Mouse (Mus musculus) midbrain, embryonic 12.5 days (tissue): Measurements from ENCODE around the gene Wdr83os. TPM values are rescaled to one million over a fixed set of nuclear protein-coding genes. Genes with fewer than 3 reads are reported as not detected.
"Not testable (repeated sequence)": the region's sequence is repeated elsewhere in the genome, so short reads cannot be mapped to it uniquely, and the experiment has no call there.

Experiments used
- ATAC-seq: fragments of 200-750 bp; cut with Nextera tagmentation; 2 replicates; pipeline ENCODE4 v1.8.0; 2017; ENCODE audit warnings: low read depth, moderate TSS enrichment, moderate library complexity; ENCODE audit not compliant: low FRiP score
- H3K27ac ChIP-seq: fragments of 300-500 bp; sonication (generic); replicated peaks from 2 replicates; pipeline ENCODE4 v1.5.1; 2016; ENCODE audit warnings: mild to moderate bottlenecking
- H3K27me3 ChIP-seq: fragments of 300-500 bp; sonication (generic); 2 replicates; pipeline ENCODE4 v1.6.1; 2016; ENCODE audit warnings: mild to moderate bottlenecking
- H3K36me3 ChIP-seq: fragments of 300-500 bp; sonication (generic); 2 replicates; pipeline ENCODE4 v1.6.1; 2016
- H3K4me1 ChIP-seq: fragments of 300-500 bp; sonication (generic); 2 replicates; pipeline ENCODE4 v1.6.1; 2016
- H3K4me2 ChIP-seq: fragments of 300-500 bp; sonication (generic); replicated peaks from 2 replicates; pipeline ENCODE4 v1.6.1; 2016; ENCODE audit warnings: mild to moderate bottlenecking, moderate library complexity
- H3K4me3 ChIP-seq: fragments of 300-500 bp; sonication (generic); 2 replicates; pipeline ENCODE4 v1.5.1; 2016; ENCODE audit warnings: mild to moderate bottlenecking
- H3K9ac ChIP-seq: fragments of 300-500 bp; sonication (generic); replicated peaks from 2 replicates; pipeline ENCODE4 v1.6.1; 2016; ENCODE audit warnings: mild to moderate bottlenecking, moderate library complexity
- H3K9me3 ChIP-seq: fragments of 300-500 bp; sonication (generic); 2 replicates; pipeline ENCODE4 v1.6.1; 2016; ENCODE audit warnings: mild to moderate bottlenecking
- WGBS: fragments of 180-500 bp; shearing (Covaris S2); methylation state at CpG from one replicate; pipeline ENCODE4 v1.1.7; 2016; 5-methylcytosine and 5-hydroxymethylcytosine counted together
- polyA plus RNA-seq: library from polyadenylated mRNA; unstranded; fragments of >200 nt; fragmentation: Nextera tagmentation; extraction: Ambion mirVana; gene quantifications from 2 replicates; pipeline ENCODE4 v1.2.1, GENCODE M21; 2016

The Wdr83os gene
- polyA plus RNA-seq, 1 experiment from 2014 or later = 114 TPM

DNA sequence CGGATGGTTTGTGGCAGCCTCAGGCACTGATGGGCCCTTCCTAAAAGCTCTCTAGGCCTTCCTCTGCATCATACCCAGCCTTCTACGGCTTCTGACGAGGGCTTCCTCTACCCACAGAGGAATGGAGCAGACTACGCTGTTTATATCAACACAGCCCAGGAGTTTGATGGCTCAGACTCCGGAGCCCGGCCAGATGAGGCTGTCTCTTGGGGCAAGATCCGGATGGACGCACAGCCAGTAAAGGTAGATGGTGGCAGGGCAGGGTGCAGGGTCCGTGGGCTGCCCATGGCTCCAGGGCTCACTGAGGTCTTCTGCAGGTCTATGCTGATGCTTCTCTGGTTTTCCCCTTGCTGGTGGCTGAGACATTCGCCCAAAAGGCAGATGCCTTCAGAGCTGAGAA lies 5.9 kb upstream of the Wdr83os start:
- no peak for ATAC-seq
- no peaks in the 10 kb centered on the region for H3K27me3 ChIP-seq

DNA sequence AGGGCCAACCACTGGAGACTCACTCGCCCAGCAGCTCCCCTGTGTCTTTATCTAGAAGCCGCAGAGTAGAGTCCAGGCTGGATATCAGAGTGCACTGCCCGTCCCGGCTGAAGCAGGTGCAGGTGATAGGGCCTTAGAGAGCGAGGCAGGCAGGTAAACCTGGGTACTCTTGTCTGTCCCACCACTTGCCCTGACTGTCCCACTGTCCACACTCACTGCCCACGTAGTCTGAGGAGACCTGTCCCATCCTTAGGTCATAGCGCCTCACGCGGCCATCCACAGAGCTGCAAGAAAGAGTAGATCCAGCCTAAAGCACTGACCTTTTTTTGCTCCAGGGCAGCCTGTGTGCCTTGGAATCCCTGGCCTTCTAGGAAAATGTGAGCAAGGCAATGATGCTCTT lies 4.5 kb upstream of the Wdr83os start:
- WGBS = 84% methylated on average over 9 of the region's 9 CpGs
- H3K9ac ChIP-seq = no peak overlapping the region
- H3K36me3 ChIP-seq = peaks cover 54% of the 10 kb centered on the region
- no peaks in the 10 kb centered on the region for H3K27me3 ChIP-seq
- peaks cover 24% of the 10 kb centered on the region for H3K4me1 ChIP-seq
- H3K4me2 ChIP-seq = no peak overlapping the region
- no peak overlapping the region for H3K27ac ChIP-seq
- no peak overlapping the region for H3K4me3 ChIP-seq
- no peak for ATAC-seq
- H3K9me3 ChIP-seq = no peaks in the 10 kb centered on the region

More for the DNA sequence above, 5.9 kb upstream of the Wdr83os start:
- H3K9me3 ChIP-seq = no peaks in the 10 kb centered on the region
- H3K36me3 ChIP-seq = peaks cover 54% of the 10 kb centered on the region
- H3K27ac ChIP-seq = no peak overlapping the region
- WGBS = 90% methylated on average over 10 of the region's 10 CpGs
- H3K4me3 ChIP-seq = no peak overlapping the region
- peaks cover 22% of the 10 kb centered on the region for H3K4me1 ChIP-seq
- H3K4me2 ChIP-seq = no peak overlapping the region
- H3K9ac ChIP-seq = no peak overlapping the region

DNA sequence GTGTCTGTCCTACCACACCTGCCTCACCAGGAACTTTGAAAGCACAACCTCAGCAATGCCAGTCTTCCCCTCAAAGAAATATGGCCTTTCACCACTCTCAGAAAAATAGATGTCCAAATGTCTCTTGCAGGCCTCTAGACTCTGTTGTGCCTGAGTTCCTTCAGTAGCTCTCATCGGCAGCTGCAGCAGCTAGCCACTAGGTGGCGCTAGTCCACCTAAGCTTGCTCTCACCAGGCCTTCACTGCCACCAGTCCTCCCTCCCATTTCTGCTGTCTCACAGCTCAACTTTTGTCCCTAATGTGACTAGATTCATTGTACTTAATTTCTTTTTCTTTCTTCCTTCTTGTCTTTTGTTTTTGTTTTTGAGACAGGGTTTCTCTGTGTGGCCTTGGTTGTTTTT lies 3.5 kb upstream of the Wdr83os start:
- Histone ChIP-seq H3K36me3 (peaks cover 54% of the 10 kb centered on the region), H3K9me3 (no peaks in the 10 kb centered on the region), H3K4me3 (no peak overlapping the region), H3K27me3 (no peaks in the 10 kb centered on the region), H3K27ac (no peak overlapping the region), H3K9ac (no peak overlapping the region), H3K4me1 (peaks cover 31% of the 10 kb centered on the region), H3K4me2 (no peak overlapping the region)
- 0% methylated on average over 2 of the region's 2 CpGs for WGBS
- ATAC-seq = peak; percentile 28; the same call in 1 of the 2 replicates

DNA sequence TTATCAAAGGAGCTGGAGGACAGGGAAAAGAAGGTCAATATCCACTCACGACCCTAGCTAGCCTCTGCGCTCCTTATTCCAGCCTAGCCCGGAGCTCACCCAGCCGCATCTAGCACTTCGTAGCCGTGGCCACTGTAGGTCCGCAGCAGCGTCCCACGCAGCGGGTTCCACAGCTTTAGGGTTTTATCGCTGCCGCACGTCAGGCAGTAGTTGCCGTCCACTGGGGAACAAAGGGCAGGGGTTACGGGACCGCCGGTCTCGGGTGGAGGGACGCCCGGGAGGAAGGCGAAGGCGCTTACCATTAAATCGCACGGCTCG lies 367 bp upstream of the Wdr83os start:
- Histone ChIP-seq H3K36me3 (peaks cover 34% of the 10 kb centered on the region), H3K4me2 (peak overlapping the region; percentile 96), H3K4me1 (peaks cover 34% of the 10 kb centered on the region), H3K27ac (no peak overlapping the region; the same call in 1 of the 2 replicates), H3K9ac (peak overlapping the region; percentile 85), H3K9me3 (no peaks in the 10 kb centered on the region), H3K27me3 (peaks cover 7% of the 10 kb centered on the region; the same call in 1 of the 2 replicates), H3K4me3 (peak overlapping the region; percentile 83)
- ATAC-seq = no peak
- WGBS = 0% methylated on average over 25 of the region's 25 CpGs

DNA sequence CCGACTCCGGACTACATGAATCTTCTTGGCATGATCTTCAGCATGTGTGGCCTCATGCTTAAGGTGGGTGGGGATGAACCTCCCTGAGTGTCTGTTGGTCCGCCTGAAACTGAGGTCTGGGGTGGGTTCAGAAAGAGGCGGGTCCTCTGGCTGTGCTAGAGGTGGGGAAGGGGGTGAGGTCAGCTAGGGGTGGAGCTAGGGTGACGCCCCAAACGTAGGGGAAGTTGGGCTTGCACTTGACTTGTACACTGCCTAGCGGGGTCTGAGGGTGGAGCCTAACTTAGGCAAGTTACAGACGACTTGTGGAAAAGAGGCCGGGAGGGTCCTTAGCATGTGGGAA lies 646 bp downstream of the Wdr83os start, which contains the start of gene Wdr83:
TSS of gene Wdr83 (minus strand) at position 91 of the 340 bp plus-strand sequence.
- no peak within 1 kb of the TSS; the same call in 1 of the 2 replicates for H3K27ac ChIP-seq
- peak within 1 kb of the TSS; percentile 96 for H3K4me2 ChIP-seq
- H3K9me3 ChIP-seq = no peaks in the 10 kb centered on the region
- H3K9ac ChIP-seq = peak within 1 kb of the TSS; percentile 85
- H3K27me3 ChIP-seq = peaks cover 7% of the 10 kb centered on the region; the same call in 1 of the 2 replicates
- 5% methylated on average over 9 of the region's 9 CpGs for WGBS
- H3K4me1 ChIP-seq = peaks cover 34% of the 10 kb centered on the region
- H3K4me3 ChIP-seq = peak within 1 kb of the TSS; percentile 83
- peaks cover 27% of the 10 kb centered on the region for H3K36me3 ChIP-seq
- peak; percentile 32; the same call in 1 of the 2 replicates for ATAC-seq

DNA sequence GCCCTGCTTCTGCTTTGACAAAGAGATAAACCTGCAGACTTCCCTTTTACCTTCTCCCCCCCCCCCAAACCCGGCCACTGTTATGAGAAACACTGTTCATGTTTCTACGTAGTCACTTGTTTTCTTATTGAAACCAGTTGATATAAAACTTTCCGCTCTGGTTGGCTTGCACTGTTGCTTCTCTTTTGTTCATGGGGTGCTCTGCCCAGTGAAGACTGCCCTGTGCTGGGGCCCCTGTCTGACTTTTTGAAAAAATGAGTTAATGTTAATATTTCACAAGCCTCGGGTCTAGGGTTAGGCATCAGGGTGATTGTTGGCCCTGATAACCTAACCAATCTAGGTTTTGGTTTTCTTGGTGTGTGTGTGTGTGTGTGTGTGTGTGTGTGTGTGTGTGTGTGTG lies 1.6 kb downstream of the Wdr83os start:
- ATAC-seq, H3K27ac ChIP-seq, H3K27me3 ChIP-seq, H3K9ac ChIP-seq, H3K4me3 ChIP-seq, H3K4me2 ChIP-seq, H3K9me3 ChIP-seq: not testable (repeated sequence)
- WGBS = 88% methylated on average over 4 of the region's 4 CpGs
- peaks cover 29% of the 10 kb centered on the region for H3K36me3 ChIP-seq
- peaks cover 33% of the 10 kb centered on the region for H3K4me1 ChIP-seq

DNA sequence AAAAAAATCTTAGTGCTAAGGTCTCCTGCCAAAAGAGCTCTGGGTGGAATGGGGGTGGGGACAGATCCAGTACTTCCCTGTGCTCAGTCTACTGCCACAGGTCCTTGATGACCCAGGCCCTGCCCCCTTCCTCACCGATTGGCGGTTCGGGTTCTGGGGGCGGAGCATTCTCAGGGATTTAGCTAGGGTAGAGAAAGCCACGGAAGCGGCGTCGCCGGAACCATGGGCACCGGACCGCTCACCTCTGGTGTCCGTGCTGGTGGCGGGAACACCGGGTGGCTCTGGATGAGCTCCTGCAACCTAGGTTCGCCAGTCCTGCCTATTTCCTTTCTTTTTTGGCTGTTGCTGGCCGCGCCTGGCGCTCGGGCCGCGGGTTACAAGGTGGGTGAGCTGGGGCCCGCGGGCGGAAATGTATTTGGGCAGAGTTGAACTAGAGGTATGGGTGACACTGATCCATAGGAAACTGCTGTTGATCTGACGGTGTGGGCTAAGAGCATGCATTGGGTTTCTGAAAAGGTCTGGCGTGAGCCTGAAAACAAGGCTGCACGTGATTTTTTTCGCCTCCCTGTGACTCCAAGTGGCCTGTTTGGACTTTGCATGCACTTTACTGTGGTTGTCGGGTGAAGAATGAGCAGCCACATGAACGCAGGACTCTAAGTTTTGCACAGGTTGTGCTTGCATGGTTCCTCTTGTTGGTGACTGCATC lies 2.7 kb downstream of the Wdr83os start, which contains the start of gene Man2b1:
TSS of gene Man2b1 (plus strand) at position 163 of the 706 bp plus-strand sequence.
- Histone ChIP-seq H3K9me3 (no peaks in the 10 kb centered on the region), H3K4me2 (peak within 1 kb of the TSS; percentile 92), H3K27me3 (peaks cover 7% of the 10 kb centered on the region; the same call in 1 of the 2 replicates), H3K4me3 (peak within 1 kb of the TSS; percentile 64), H3K9ac (peak within 1 kb of the TSS; percentile 72), H3K4me1 (peaks cover 31% of the 10 kb centered on the region), H3K36me3 (peaks cover 28% of the 10 kb centered on the region), H3K27ac (no peak within 1 kb of the TSS)
- ATAC-seq = peak; percentile 78
- WGBS = 1% methylated on average over 30 of the region's 30 CpGs

DNA sequence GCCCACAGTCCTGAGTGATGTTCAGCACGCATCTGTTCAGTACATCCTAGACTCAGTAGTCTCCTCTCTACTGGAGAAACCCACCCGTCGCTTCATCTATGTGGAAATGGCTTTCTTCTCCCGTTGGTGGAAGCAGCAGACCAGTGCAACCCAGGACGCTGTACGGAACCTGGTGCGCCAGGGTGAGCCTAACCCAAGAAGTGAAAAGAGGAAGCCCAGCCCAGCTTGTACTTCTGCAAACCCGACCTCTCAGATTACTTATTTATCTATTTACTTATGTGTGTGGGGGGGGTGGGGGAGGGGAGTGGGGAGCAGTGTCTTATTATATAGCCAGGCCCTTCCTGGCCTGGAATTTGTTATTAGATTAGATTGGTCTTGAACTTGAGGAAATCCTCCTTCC lies 4.1 kb downstream of the Wdr83os start:
- H3K36me3 ChIP-seq = peaks cover 30% of the 10 kb centered on the region
- ATAC-seq = no peak
- H3K4me3 ChIP-seq = no peak overlapping the region
- H3K4me2 ChIP-seq = no peak overlapping the region
- 89% methylated on average over 8 of the region's 8 CpGs for WGBS
- H3K27ac ChIP-seq = no peak overlapping the region
- peaks cover 7% of the 10 kb centered on the region; the same call in 1 of the 2 replicates for H3K27me3 ChIP-seq
- no peak overlapping the region for H3K9ac ChIP-seq
- H3K4me1 ChIP-seq = peaks cover 27% of the 10 kb centered on the region
- H3K9me3 ChIP-seq = no peaks in the 10 kb centered on the region

DNA sequence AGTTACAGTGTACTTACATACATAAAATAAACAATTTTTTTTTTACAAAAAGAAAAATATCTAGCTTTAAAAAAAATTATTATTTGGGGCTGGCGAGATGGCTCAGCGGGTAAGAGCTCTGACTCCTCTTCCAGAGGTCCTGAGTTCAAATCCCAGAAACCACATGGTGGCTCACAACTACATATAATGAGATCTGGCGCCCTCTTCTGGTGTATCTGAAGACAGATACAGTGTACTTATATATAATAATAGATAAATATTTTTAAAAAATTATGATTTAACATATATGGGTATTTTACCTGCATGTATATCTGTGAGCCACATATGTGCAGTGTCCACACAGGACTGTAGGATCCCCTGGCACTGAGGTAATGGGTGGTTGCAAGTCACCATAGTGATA lies 5.7 kb downstream of the Wdr83os start:
- Histone ChIP-seq H3K4me3 (no peak overlapping the region), H3K9me3 (no peaks in the 10 kb centered on the region), H3K9ac (no peak overlapping the region), H3K4me2 (no peak overlapping the region), H3K36me3 (peaks cover 35% of the 10 kb centered on the region), H3K27me3 (peaks cover 7% of the 10 kb centered on the region; the same call in 1 of the 2 replicates), H3K27ac (no peak overlapping the region), H3K4me1 (peaks cover 21% of the 10 kb centered on the region)
- 75% methylated on average over 3 of the region's 3 CpGs for WGBS
- ATAC-seq = no peak

DNA sequence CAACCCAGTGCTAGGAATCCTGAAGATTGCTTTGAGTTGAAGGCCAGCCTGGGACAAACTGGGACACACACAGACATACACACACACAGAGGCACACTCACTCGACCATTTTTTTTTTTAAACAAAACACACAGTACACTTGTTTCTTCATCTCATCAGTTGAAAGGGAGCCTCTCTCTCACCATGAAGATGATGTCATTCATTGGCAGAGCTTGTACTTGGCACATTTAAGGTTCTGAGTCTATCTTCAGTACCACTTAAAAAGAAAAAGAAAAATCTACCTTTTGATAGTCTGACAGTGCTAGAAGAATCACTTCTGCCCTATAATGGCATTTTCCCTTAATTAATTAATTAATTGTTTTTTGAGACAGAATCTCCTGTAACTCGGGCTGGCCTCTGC lies 8.2 kb downstream of the Wdr83os start:
- H3K36me3 ChIP-seq = peaks cover 51% of the 10 kb centered on the region
- H3K9me3 ChIP-seq = no peaks in the 10 kb centered on the region
- 87% methylated on average over 2 of the region's 2 CpGs for WGBS
- no peak for ATAC-seq
- peaks cover 5% of the 10 kb centered on the region; the same call in 1 of the 2 replicates for H3K27me3 ChIP-seq
- peaks cover 3% of the 10 kb centered on the region for H3K4me1 ChIP-seq
- no peak overlapping the region for H3K4me3 ChIP-seq
- no peak overlapping the region for H3K27ac ChIP-seq
- H3K4me2 ChIP-seq = no peak overlapping the region
- H3K9ac ChIP-seq = no peak overlapping the region

DNA sequence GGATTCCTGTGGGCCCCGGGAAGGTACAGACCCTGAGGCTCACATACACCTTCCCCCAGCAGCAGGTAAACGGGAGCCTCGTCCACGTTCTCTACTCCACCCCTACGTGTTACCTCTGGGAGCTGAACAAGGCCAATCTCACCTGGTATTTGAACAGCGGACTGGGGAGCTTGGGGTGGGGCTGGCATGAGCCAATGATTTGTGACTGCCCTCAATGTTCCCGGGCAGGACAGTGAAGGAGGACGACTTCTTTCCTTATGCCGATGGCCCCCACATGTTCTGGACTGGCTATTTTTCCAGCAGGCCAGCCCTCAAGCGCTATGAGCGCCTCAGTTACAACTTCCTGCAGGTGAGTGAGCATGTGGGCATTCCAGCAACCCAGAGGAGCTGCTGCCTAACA lies 10.3 kb downstream of the Wdr83os start:
- ATAC-seq = no peak
- Histone ChIP-seq H3K27me3 (no peaks in the 10 kb centered on the region), H3K4me1 (no peaks in the 10 kb centered on the region), H3K4me2 (no peak overlapping the region), H3K36me3 (peaks cover 66% of the 10 kb centered on the region), H3K9me3 (no peaks in the 10 kb centered on the region), H3K4me3 (no peak overlapping the region), H3K27ac (no peak overlapping the region), H3K9ac (no peak overlapping the region)
- 91% methylated on average over 11 of the region's 11 CpGs for WGBS

DNA sequence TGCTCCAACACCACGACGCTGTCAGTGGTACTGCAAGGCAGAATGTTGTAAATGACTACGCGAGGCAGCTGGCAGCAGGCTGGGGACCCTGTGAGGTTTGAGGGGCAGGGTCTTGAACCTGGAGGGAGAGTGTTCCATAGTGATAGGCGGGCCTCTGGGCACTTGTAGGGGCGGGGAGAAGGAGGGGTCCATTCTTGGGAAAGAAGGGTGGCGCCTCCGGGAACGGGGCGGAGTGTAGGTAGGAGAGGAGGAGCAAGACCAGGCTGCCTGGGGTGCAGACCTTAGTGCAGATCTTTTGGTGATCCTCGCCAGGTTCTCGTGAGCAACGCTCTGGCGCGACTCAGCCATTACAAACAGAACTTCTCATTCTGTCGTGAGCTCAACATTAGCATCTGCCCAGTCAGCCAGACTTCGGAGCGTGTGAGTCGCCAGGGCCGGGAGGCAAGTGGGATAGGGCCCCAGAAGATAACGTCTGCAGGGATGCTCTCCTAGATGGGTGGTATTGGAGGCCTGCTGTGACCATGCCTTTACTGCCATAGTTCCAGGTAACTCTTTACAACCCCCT lies 11.1 kb downstream of the Wdr83os start:
- ATAC-seq = no peak
- H3K36me3 ChIP-seq = peaks cover 72% of the 10 kb centered on the region

More for the DNA sequence above, 11.1 kb downstream of the Wdr83os start:
- H3K4me3 ChIP-seq = no peak overlapping the region
- H3K27ac ChIP-seq = no peak overlapping the region
- H3K9me3 ChIP-seq = no peaks in the 10 kb centered on the region
- no peak overlapping the region for H3K9ac ChIP-seq
- no peaks in the 10 kb centered on the region for H3K4me1 ChIP-seq
- WGBS = 35% methylated on average over 21 of the region's 21 CpGs
- H3K27me3 ChIP-seq = no peaks in the 10 kb centered on the region
- H3K4me2 ChIP-seq = no peak overlapping the region
